Mouse (Mus musculus) midbrain, embryonic 10.5 days (tissue): ENCODE measurements around the gene Trib3. TPM values are rescaled to one million over a fixed set of nuclear protein-coding genes. Genes with fewer than 3 reads are reported as not detected.

Source experiments
- DNase-seq: peaks from one replicate; pipeline ENCODE4 v3.0.0-alpha.2; 2017; ENCODE audit warnings: low spot score
- H3K27ac ChIP-seq: fragments of 300-500 bp; sonication (generic); replicated peaks from 2 replicates; pipeline ENCODE4 v1.5.1; 2016; ENCODE audit warnings: mild to moderate bottlenecking
- H3K27me3 ChIP-seq: fragments of 300-500 bp; sonication (generic); 2 replicates; pipeline ENCODE4 v1.6.1; 2016; ENCODE audit warnings: low read depth, mild to moderate bottlenecking; ENCODE audit not compliant: poor library complexity, severe bottlenecking
- H3K36me3 ChIP-seq: fragments of 300-500 bp; sonication (generic); 2 replicates; pipeline ENCODE4 v1.6.1; 2016; ENCODE audit warnings: mild to moderate bottlenecking, moderate library complexity
- H3K4me1 ChIP-seq: fragments of 300-500 bp; sonication (generic); 2 replicates; pipeline ENCODE4 v1.6.1; 2016
- H3K4me3 ChIP-seq: fragments of 300-500 bp; sonication (generic); 2 replicates; pipeline ENCODE4 v1.5.1; 2016; ENCODE audit warnings: mild to moderate bottlenecking, moderate library complexity
- H3K9me3 ChIP-seq: fragments of 300-500 bp; sonication (generic); replicated peaks from 2 replicates; pipeline ENCODE4 v1.6.1; 2016; ENCODE audit warnings: mild to moderate bottlenecking
- WGBS: fragments of 180-500 bp; shearing (Covaris S2); methylation state at CpG from one replicate; pipeline ENCODE4 v1.1.7; 2016; 5-methylcytosine and 5-hydroxymethylcytosine counted together
- polyA plus RNA-seq: library from polyadenylated mRNA; unstranded; fragments of >200 nt; fragmentation: Nextera tagmentation; extraction: Ambion mirVana; gene quantifications from 2 replicates; pipeline ENCODE4 v1.2.1, GENCODE M21; 2016

The Trib3 gene
- polyA plus RNA-seq, 1 experiment from 2014 or later = 2.8 TPM

DNA sequence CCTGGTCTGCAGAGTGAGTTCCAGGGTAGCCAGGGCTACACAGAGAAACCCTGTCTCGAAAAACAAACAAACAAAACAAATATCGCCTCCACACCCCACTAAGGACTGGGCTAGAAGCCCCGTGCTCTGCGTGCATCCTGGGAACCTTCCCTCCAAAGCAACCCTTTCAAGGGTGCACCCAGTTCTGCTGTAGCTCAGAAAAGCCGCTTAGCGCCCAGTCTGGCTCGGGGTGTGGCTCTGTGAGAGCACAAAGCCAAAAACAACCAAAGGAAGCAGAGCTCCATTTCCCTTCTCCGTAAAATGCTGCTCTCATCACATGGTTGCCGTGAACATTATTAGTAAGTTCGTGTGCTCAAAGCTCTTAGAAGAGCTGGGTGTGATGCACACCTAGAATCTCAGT, 529 bp upstream of the Trib3 start:
- Histone ChIP-seq H3K27me3 (peaks cover 38% of the 10 kb centered on the region), H3K36me3 (no peaks in the 10 kb centered on the region), H3K9me3 (no peaks in the 10 kb centered on the region), H3K4me1 (peaks cover 18% of the 10 kb centered on the region), H3K4me3 (peak overlapping the region; percentile 67), H3K27ac (peak overlapping the region; percentile 63)
- DNase-seq = peak; percentile 21
- 13% methylated on average over 10 of the region's 10 CpGs for WGBS

DNA sequence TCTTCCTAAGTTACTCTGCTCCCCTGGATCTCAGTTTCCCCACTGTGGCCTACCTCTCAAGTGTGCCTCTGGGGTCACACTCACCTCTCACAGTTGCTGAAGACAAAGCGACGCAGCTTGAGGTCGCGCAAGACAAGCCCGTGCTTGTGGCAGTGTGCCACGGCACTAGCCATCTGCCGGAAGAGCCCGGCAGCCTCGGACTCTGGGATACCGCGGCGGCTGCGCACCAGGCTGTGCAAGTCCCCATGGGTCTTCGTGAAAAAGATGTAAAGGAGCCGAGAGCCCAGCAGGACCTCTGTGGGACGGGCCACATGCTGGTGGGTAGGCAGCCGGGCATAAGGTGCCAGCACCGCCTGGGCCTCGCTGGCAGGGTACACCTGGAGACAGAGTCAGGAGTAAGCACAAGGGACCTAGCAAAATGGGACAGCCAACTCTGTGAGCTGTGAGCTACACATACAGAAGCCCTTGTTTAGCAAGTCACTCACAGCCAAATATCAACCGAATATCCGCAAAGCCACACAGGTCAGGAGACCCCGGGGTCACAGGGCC, 4.1 kb downstream of the Trib3 start:
- WGBS = 89% methylated on average over 22 of the region's 22 CpGs
- Histone ChIP-seq H3K4me1 (peaks cover 26% of the 10 kb centered on the region), H3K9me3 (no peaks in the 10 kb centered on the region), H3K36me3 (no peaks in the 10 kb centered on the region), H3K4me3 (no peak overlapping the region), H3K27ac (no peak overlapping the region), H3K27me3 (peaks cover 29% of the 10 kb centered on the region)
- DNase-seq = no peak

DNA sequence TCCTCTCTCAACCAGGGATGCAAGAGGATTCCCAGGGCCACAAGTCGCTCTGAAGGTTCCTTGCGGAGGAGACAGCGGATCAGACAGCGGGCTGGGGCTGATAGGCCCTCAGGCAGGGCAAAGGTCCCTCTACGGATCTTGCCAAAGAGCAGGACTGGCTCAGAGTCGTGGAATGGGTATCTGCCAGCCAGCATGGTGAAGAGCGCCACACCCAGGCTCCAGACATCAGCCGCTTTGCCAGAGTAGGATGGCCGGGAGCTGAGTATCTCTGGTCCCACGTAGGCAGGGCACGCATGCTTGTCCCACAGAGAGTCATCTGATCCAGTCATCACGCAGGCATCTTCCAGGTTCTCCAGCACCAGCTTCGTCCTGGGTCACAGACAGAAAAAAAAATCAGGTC, 5.5 kb downstream of the Trib3 start:
- DNase-seq = no peak
- H3K9me3 ChIP-seq = no peaks in the 10 kb centered on the region
- H3K4me3 ChIP-seq = no peak overlapping the region
- peaks cover 18% of the 10 kb centered on the region for H3K4me1 ChIP-seq
- no peaks in the 10 kb centered on the region for H3K36me3 ChIP-seq
- H3K27ac ChIP-seq = no peak overlapping the region
- 83% methylated on average over 13 of the region's 13 CpGs for WGBS
- peaks cover 22% of the 10 kb centered on the region for H3K27me3 ChIP-seq

DNA sequence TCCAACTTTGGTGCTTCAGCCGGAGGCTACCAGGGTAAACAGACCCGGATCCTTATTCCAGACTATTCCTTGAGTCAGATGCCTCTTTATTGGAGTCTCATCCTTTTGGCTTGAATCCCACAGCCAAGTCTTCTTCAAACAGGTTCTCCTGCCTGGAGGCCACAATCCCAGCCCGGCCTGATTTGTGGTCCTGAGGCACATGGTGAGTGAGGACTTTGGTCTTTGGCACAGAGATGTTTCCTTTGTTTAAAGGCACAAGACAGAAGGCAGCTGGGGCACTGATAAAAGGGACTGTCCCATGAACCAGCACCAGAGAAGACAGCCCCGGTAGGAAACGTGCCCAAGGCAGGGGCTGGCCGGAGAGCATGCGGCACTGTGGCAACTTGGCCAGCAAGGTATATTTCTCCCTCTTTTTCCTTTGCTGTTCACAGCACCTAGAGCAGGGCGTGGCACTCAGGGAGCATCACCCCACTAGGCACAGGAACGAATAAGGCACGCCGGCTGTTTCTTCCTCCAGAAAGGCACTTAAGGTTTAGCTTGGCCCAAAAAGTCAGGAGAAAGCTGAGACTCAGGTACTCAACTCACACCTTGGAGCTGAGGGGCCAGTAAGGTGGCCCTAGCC, 6.1 kb downstream of the Trib3 start:
- Histone ChIP-seq H3K4me1 (peaks cover 15% of the 10 kb centered on the region), H3K27ac (no peak overlapping the region), H3K36me3 (no peaks in the 10 kb centered on the region), H3K9me3 (no peaks in the 10 kb centered on the region), H3K4me3 (no peak overlapping the region), H3K27me3 (peaks cover 15% of the 10 kb centered on the region)
- WGBS = 92% methylated on average over 11 of the region's 11 CpGs
- DNase-seq = no peak

DNA sequence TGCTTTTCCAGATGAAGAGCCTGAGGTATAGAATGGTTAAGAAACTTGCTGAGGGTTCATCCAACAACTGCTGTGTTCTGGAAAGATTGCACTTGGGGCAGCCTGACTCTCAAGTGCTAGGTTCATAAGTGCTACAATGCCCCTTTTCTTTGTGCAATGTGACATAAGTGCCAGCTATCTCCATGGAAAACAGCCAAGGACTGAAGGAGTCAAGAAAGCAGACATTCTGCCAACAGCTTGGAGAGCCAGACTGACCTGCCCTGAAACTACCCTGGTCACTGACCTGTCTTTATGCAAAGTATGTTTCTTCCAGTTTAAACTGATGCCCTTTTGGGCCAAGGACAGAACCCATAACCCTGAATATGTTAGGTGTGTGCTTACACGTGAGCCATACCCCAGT, 7.0 kb downstream of the Trib3 start:
- Histone ChIP-seq H3K4me3 (no peak overlapping the region), H3K27me3 (peaks cover 7% of the 10 kb centered on the region), H3K27ac (no peak overlapping the region), H3K36me3 (no peaks in the 10 kb centered on the region), H3K9me3 (no peaks in the 10 kb centered on the region), H3K4me1 (peaks cover 16% of the 10 kb centered on the region)
- no peak for DNase-seq
- whole genome bisulfite sequencing = 80% methylated on average over 1 of the region's 1 CpGs

DNA sequence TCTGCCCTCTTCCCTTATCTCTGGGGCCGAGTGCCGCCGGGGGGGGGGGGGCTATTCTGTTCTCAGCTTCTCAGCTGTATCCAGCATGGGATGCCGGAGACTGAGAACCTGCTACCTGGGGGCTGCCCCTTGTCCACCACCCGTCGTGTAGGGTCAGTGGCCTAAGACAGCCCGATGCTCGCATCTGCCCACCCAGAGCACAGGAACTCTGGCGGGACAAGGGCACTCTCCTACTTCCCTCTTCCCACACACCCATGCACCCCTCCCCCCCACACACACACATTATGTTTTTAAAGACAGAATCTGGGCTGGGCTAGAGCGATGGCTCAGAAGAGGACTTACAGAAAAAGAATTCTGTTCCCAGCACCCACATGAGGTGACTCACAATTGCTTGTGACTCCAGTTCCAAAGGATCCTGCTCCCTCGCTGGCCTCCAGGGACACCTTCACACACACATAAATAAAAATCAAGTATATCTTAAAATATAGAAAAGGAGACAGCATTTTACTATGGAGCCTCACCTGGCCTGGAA, 8.5 kb downstream of the Trib3 start:
- Histone ChIP-seq H3K4me1 (peaks cover 31% of the 10 kb centered on the region), H3K36me3 (0 out of 2 replicates have a peak, but pooled peaks cover 6% of the 10 kb centered on the region), H3K27ac (no peak overlapping the region), H3K9me3 (no peaks in the 10 kb centered on the region), H3K27me3 (0 out of 2 replicates have a peak, but pooled peaks cover 5% of the 10 kb centered on the region), H3K4me3 (no peak overlapping the region)
- no peak for DNase-seq
- 55% methylated on average over 11 of the region's 11 CpGs for WGBS

DNA sequence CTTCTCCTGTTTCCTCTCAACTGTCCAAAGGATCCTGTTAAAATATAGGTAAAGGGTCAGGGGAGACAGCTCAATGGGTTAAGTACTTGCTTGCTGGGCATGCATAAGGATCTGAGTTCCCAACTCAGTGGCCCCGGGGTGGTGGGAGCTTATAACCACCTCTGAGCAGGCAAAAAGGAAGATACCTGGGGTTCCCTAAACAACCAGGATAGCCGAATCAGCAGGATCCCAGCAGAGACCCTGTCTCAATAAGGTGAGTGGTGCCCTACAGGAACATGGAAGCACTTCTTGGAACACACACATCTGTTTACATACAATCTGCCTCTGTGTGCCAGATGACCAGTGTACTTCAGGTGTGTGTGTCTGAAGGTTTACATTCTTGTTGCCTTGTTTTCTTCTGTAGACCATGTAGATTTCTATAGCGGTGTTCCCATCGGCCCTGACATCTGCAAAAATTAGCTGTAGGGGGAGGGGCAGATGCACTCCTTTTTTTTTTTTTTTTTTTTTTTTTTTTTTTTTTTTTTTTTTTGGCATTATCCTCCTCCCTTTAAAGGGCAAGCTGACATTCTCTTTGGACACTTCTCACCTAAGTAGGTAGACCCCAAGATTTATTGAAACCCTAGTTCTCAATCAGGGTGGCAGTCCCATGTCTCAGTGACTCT, 10.4 kb downstream of the Trib3 start:
- H3K36me3 ChIP-seq = peaks cover 24% of the 10 kb centered on the region
- 77% methylated on average over 4 of the region's 4 CpGs for WGBS
- peaks cover 34% of the 10 kb centered on the region for H3K4me1 ChIP-seq
- H3K9me3 ChIP-seq = no peaks in the 10 kb centered on the region
- DNase-seq = no peak
- H3K27me3 ChIP-seq = 0 out of 2 replicates have a peak, but pooled peaks cover 5% of the 10 kb centered on the region
- H3K4me3 ChIP-seq = no peak overlapping the region
- H3K27ac ChIP-seq = no peak overlapping the region

DNA sequence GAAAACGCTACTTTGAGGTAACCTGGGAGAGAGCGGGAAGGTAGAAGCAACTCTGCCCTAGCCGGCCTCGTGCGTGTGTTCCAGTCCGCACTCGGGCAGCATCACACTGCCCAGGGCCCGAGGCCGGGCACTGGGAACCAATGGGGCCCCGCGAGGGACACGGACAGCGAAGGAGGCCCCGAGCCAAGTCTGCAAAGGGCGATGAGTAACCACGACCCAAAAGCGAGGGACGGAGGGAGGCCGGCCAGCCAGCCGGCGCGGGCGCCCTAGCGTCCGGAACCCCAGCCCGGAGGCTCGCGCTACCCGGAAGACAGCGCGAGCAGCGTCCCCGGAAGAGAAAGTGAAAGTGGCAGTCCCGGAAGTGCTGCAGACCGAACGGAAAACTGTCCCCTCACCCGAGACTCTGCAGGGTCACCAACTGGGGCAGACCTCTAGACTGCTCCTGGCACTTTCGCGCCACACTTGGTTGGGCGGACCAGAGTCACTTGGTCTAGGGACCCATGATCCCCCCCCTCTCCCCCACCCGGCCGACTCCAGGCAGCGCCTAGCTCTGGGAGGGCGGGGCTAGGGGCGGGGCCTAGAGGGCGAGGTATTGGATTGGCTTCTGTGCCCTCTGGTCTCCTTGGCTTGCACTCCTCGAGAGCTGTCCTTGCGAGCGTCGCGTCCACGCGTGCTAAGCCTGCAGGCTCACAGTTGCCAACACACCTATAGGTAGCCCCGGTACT, 11.6 kb downstream of the Trib3 start, which contains the start of gene Rbck1:
Gene Rbck1, minus strand, starts transcription at position 553 of the 725 bp plus-strand sequence.
- H3K4me3 ChIP-seq = peak within 1 kb of the TSS; percentile 87
- DNase-seq = peak; percentile 94
- peak within 1 kb of the TSS; percentile 93 for H3K27ac ChIP-seq
- under 1% methylated on average over 54 of the region's 54 CpGs for WGBS
- 0 out of 2 replicates have a peak, but pooled peaks cover 5% of the 10 kb centered on the region for H3K27me3 ChIP-seq
- H3K4me1 ChIP-seq = peaks cover 34% of the 10 kb centered on the region
- no peaks in the 10 kb centered on the region for H3K9me3 ChIP-seq
- peaks cover 37% of the 10 kb centered on the region for H3K36me3 ChIP-seq

DNA sequence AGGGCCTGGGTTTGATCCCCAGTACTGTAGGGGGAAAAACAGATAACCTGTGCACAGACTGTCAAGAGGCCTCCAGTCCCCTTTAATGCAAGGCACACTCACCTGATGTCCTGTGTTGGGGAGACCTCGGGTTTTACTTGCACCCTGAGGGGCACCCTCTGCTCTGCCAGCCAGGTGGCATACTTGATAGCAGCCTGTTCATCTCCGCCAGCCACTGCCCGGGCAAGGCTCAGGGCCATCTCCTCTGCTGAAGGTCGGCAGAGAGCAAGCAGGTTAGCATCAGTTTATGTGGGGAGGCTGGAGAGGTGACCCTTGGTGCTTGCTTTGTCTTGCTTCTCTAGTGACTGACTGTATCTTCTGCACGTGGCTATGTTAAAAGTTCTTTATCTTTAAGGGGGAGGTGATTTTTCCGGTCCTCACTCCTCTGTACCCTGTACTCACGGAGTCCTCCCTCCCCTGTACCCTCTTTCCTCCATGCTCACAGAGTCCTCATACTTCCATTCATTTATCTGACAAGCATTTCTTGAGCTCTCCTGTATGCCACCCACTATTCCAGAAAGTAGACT, 12.9 kb downstream of the Trib3 start:
- 77% methylated on average over 7 of the region's 7 CpGs for WGBS
- Histone ChIP-seq H3K36me3 (peaks cover 50% of the 10 kb centered on the region), H3K9me3 (no peaks in the 10 kb centered on the region), H3K27ac (no peak overlapping the region; the same call in 1 of the 2 replicates), H3K4me3 (peak overlapping the region; percentile 87), H3K27me3 (0 out of 2 replicates have a peak, but pooled peaks cover 5% of the 10 kb centered on the region), H3K4me1 (peaks cover 34% of the 10 kb centered on the region)
- no peak for DNase-seq

DNA sequence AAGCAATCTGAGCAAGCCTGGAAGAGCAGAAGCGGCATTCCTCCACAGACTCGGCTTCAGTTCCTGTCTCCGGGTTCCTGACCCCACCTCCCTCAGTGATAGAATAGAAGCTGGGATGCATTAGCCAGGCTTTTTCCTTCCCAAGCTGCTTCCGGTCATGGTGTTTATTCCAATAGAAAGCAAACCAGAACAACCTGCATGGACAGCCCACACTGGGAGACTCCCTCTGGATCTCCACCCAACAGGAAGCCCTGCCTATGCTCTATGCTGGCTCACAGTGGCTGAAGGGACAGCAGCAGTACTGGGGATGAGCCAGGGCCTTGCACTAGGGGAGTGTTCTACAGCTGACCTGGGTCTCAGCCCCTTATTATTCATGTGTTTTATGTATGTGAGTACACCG, 15.9 kb downstream of the Trib3 start:
- Histone ChIP-seq H3K36me3 (peaks cover 79% of the 10 kb centered on the region), H3K9me3 (no peaks in the 10 kb centered on the region), H3K27ac (no peak overlapping the region), H3K4me1 (peaks cover 21% of the 10 kb centered on the region), H3K27me3 (no peaks in the 10 kb centered on the region), H3K4me3 (no peak overlapping the region)
- WGBS = 88% methylated on average over 5 of the region's 5 CpGs
- no peak for DNase-seq

DNA sequence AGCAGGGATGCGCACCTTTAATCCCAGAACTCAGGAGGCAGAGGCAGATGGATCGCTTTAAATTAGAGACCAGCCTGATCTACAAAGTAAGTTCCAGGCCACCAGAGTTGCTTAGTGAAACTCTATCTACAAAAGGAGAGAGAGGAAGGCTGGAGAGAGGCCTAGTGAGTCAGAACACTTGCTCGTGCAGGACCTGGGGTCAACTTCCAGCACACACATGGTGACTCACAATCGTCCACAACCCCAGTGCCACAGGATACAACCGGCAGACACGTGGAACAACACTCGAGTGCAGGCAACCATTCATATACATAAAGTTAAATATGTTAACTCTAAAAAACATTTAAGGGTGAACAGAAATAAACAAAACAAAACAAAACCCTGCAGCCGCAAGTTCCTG, 17.2 kb downstream of the Trib3 start:
- no peak overlapping the region for H3K27ac ChIP-seq
- no peaks in the 10 kb centered on the region for H3K9me3 ChIP-seq
- no peak overlapping the region for H3K4me3 ChIP-seq
- H3K27me3 ChIP-seq = no peaks in the 10 kb centered on the region
- 89% methylated on average over 8 of the region's 8 CpGs for WGBS
- peaks cover 16% of the 10 kb centered on the region for H3K4me1 ChIP-seq
- no peak for DNase-seq
- H3K36me3 ChIP-seq = peaks cover 93% of the 10 kb centered on the region

DNA sequence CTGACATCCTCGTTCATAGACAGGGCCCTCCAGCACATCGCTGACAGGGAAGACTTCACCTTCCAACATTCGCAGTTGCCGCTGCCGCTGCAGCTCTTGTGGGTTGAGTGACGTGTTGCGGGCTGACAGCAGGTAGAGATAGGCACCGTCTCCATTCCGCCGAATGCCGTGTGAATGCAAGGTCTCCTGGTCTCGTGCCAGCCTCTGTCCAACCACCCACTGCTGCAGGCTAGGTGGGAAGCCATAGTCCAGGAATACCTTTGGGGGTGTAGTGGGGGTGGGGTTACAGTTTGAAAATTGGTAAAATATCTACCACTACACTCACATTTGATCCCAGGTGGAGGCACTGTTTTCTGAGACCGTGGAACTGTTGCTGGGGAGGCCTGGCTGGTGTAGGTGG, 17.7 kb downstream of the Trib3 start:
- no peaks in the 10 kb centered on the region for H3K9me3 ChIP-seq
- H3K27ac ChIP-seq = no peak overlapping the region
- WGBS = 93% methylated on average over 13 of the region's 13 CpGs
- peaks cover 11% of the 10 kb centered on the region for H3K4me1 ChIP-seq
- no peak for DNase-seq
- H3K4me3 ChIP-seq = no peak overlapping the region
- H3K27me3 ChIP-seq = no peaks in the 10 kb centered on the region
- peaks cover 98% of the 10 kb centered on the region for H3K36me3 ChIP-seq
